Comparison of ENCODE assay signal across 8 mouse cellular contexts in the genomic region with DNA sequence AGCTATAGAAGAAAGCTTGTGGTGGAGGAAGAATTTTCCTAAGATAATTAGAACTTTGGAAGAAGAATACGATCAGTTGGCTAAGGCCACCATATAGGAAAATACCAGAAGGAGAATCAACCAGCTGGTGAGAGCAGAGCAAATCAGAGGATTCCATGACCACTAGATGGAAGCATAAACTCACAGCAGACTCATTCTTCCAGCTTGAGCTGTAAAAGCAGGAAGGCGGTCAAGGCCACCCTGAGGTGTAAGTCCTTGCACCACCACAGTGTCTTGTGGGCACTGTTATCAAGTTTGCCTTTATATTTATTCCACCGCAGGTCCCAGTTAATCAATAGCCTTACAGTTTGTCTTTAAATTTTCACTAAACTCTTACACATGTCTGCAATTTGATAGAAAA.
A peak's percentile ranks its signal among the peaks of the same experiment; 100 is the strongest.
DNase-seq lines count a peak whose midpoint lies in the region; ATAC-seq and TF ChIP-seq lines count a peak whose summit lies in the region.

No protein-coding gene starts in this region.

- H3K9ac ChIP-seq in heart, adult 2 months (ENCODE audit: low read depth, low read length), result no peak overlapping the region
- H3K9ac ChIP-seq in embryonic facial prominence, embryonic 14.5 days (ENCODE audit: low read depth, low read length), result no peak overlapping the region
- no peak overlapping the region for H3K9ac ChIP-seq in hindbrain, embryonic 13.5 days

- no peaks in the 10 kb centered on the region for H3K36me3 ChIP-seq in heart, adult 2 months (ENCODE audit: control insufficient read depth, insufficient read depth, low read length)
- no peaks in the 10 kb centered on the region for H3K36me3 ChIP-seq in embryonic facial prominence, embryonic 14.5 days (ENCODE audit: control insufficient read depth, insufficient read depth, low read length)
- H3K36me3 ChIP-seq in hindbrain, embryonic 13.5 days, result no peaks in the 10 kb centered on the region

- ATAC-seq in embryonic facial prominence, embryonic 14.5 days (ENCODE audit: low read depth), result peak; percentile 81
- ATAC-seq in hindbrain, embryonic 13.5 days (ENCODE audit: low FRiP score), result peak; percentile 85; the same call in 1 of the 2 replicates

- H3K4me2 ChIP-seq in embryonic facial prominence, embryonic 14.5 days (ENCODE audit: low read depth, low read length), result no peak overlapping the region
- H3K4me2 ChIP-seq in hindbrain, embryonic 13.5 days, result no peak overlapping the region

- no peaks in the 10 kb centered on the region for H3K79me2 ChIP-seq in heart, adult 2 months (replicated peaks; ENCODE audit: control insufficient read depth, insufficient read depth, low read length)

- H3K4me1 ChIP-seq in heart, adult 2 months (ENCODE audit: control insufficient read depth, insufficient read depth, low read length), result no peaks in the 10 kb centered on the region
- H3K4me1 ChIP-seq in embryonic facial prominence, embryonic 14.5 days (ENCODE audit: control insufficient read depth, insufficient read depth, low read length), result no peaks in the 10 kb centered on the region
- no peaks in the 10 kb centered on the region for H3K4me1 ChIP-seq in hindbrain, embryonic 13.5 days (replicated peaks)

- no peaks in the 10 kb centered on the region for H3K27me3 ChIP-seq in heart, adult 2 months (ENCODE audit: control insufficient read depth, insufficient read depth, low read length)
- no peaks in the 10 kb centered on the region for H3K27me3 ChIP-seq in embryonic facial prominence, embryonic 14.5 days (replicated peaks; ENCODE audit: control insufficient read depth, insufficient read depth, low read length)
- H3K27me3 ChIP-seq in hindbrain, embryonic 13.5 days, result no peaks in the 10 kb centered on the region

- no peak for DNase-seq in heart, adult 2 months
- no peak for DNase-seq in heart, postnatal 25 days (ENCODE audit: low spot score)
- DNase-seq in adrenal gland, postnatal 36 days, result peak; percentile 71 to 78
- peak; percentile 88 for DNase-seq in embryonic facial prominence, embryonic 14.5 days (ENCODE audit: low spot score)
- DNase-seq in left cerebral cortex, postnatal 14 days (ENCODE audit: low spot score in 2 of 2), result peak; percentile 54 to 64
- DNase-seq in naive thymus-derived CD4-positive, alpha-beta T cell, adult 2 months (ENCODE audit: low read depth), result peak; percentile 23
- no peak for DNase-seq in c-Kit-positive CD71-positive TER-119-positive erythroid progenitor cells, embryonic 14.5 days (ENCODE audit: low spot score)

- H3K27ac ChIP-seq in heart, adult 2 months, result no peak overlapping the region
- no peak overlapping the region for H3K27ac ChIP-seq in embryonic facial prominence, embryonic 14.5 days (replicated peaks; ENCODE audit: low read depth, low read length)
- H3K27ac ChIP-seq in hindbrain, embryonic 13.5 days, result no peak overlapping the region

- intact Hi-C loops in heart, adult 2 months (cut with DNase I), result loop anchor here (2.0 kb wide), 1 partner anchor 576 kb away; no protein-coding TSS in a partner anchor
- intact Hi-C loops in heart, postnatal 25 days (cut with DNase I), result loop anchor here (2.0 to 5.0 kb wide), 2 partner anchors 574 to 703 kb away; no protein-coding TSS in a partner anchor
- intact Hi-C loops in left cerebral cortex, postnatal 14 days (cut with DNase I), result no loop called here

- no peak for TF ChIP-seq POLR2A in heart, adult 2 months (IDR thresholded peaks at IDR 0.05; ENCODE audit: insufficient read depth, low read depth, low read length)

- H3K4me3 ChIP-seq in heart, adult 2 months, result no peak overlapping the region
- no peak overlapping the region for H3K4me3 ChIP-seq in embryonic facial prominence, embryonic 14.5 days (ENCODE audit: low read depth, low read length)
- H3K4me3 ChIP-seq in hindbrain, embryonic 13.5 days, result no peak overlapping the region

- TF ChIP-seq EP300 in heart, adult 2 months (IDR thresholded peaks at IDR 0.05; ENCODE audit: insufficient read depth, low read depth, low read length), result 0 out of 2 replicates have a peak, but pooled peaks have one; percentile 21

- WGBS in heart, adult 2 months, result 10% methylated on average over 3 of the region's 3 CpGs
- 27% methylated on average over 3 of the region's 3 CpGs for WGBS in embryonic facial prominence, embryonic 14.5 days
- whole genome bisulfite sequencing in hindbrain, embryonic 13.5 days, result 38% methylated on average over 3 of the region's 3 CpGs

- peak; percentile 77 for TF ChIP-seq CTCF in heart, adult 2 months (IDR thresholded peaks at IDR 0.05)

- H3K9me3 ChIP-seq in embryonic facial prominence, embryonic 14.5 days (ENCODE audit: control insufficient read depth, low read length), result no peaks in the 10 kb centered on the region
- H3K9me3 ChIP-seq in hindbrain, embryonic 13.5 days, result no peaks in the 10 kb centered on the region

Comparison
In these comparisons a context has a peak if more than half of its experiments do, and no peak if none do; other contexts are left out.
1. DNase-seq: peak in adrenal gland, postnatal 36 days (2 of 2), embryonic facial prominence, embryonic 14.5 days (single experiment), left cerebral cortex, postnatal 14 days (2 of 2) and naive thymus-derived CD4-positive, alpha-beta T cell, adult 2 months (single experiment); none in heart, adult 2 months (0 of 2), heart, postnatal 25 days (single experiment) and c-Kit-positive CD71-positive TER-119-positive erythroid progenitor cells, embryonic 14.5 days (single experiment).